Mouse (Mus musculus): ENCODE results near the gene Farsb. TPM values are rescaled to one million over a fixed set of nuclear protein-coding genes. Genes with fewer than 3 reads are reported as not detected.
A peak's percentile ranks its signal among the peaks of the same experiment; 100 is the strongest.

Gene Farsb
- polyA plus RNA-seq, 1 experiment from 2014 or later = 100 TPM

DNA sequence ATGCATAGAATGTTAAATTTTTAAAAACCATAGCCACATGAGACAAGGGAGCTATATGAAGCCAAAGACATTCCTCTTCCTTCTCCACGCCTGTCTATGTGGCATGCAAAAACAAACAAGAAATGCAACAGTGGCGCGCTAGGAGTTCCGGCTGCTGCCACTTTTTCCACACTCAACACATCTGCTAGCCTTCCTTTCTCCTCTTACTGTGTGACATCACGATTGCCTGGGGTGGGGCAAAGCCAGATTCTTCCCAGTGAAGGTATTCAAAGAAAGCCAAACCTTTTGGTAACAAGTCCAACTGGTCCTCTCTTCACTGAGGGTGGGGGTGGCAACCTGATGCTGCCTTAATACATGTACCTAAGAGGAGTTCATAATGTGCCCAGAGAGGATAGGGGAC, 66.9 kb downstream of the Farsb start:
- H3K9ac ChIP-seq = no peak overlapping the region
- no peak for ATAC-seq (ENCODE audit: insufficient number of reproducible peaks, low FRiP score)
- no peak overlapping the region for H3K27ac ChIP-seq (ENCODE audit: poor library complexity, severe bottlenecking)
- no peak overlapping the region for H3K4me2 ChIP-seq
- peaks cover 34% of the 10 kb centered on the region for H3K4me1 ChIP-seq (replicated peaks)
- H3K36me3 ChIP-seq = peaks cover 22% of the 10 kb centered on the region
- H3K27me3 ChIP-seq (replicated peaks) = no peaks in the 10 kb centered on the region
- 90% methylated on average over 5 of the region's 5 CpGs for WGBS
- no peaks in the 10 kb centered on the region for H3K9me3 ChIP-seq (replicated peaks)
- H3K4me3 ChIP-seq = no peak overlapping the region

- ATAC-seq (ENCODE audit: insufficient number of reproducible peaks, low FRiP score) = no peak
- no peaks in the 10 kb centered on the region for H3K27me3 ChIP-seq (replicated peaks)
- no peaks in the 10 kb centered on the region for H3K9me3 ChIP-seq (replicated peaks)
- 90% methylated on average over 6 of the region's 6 CpGs for WGBS
- H3K4me1 ChIP-seq (replicated peaks) = peaks cover 21% of the 10 kb centered on the region
- no peak overlapping the region for H3K4me3 ChIP-seq
- no peak overlapping the region for H3K4me2 ChIP-seq
- peaks cover 22% of the 10 kb centered on the region for H3K36me3 ChIP-seq
- no peak overlapping the region for H3K9ac ChIP-seq
- no peak overlapping the region for H3K27ac ChIP-seq (ENCODE audit: poor library complexity, severe bottlenecking)
These were observed 68.4 kb downstream of the Farsb start for GRCm38 (mm10) chr1:78420271-78420670.

DNA sequence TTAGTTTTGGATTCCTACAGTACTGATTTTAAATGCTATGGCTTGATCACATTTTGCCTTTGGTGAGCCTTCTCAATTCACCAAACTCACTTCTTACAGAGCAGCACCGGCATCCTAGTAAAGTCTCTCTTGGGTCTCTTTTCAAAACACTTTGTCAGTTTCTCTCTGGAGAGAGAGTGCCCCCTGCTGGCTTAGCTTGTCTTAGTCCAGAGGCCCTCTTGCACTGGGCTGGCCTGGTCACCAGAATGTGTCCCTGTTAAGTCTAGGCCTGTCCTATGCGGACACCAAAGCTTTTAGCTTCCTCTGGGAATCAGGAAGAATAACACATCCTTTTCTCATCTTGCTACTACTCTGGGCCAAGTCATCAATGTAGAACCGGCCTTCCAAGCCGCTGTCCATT, 69.1 kb downstream of the Farsb start:
- Histone ChIP-seq H3K4me3 (no peak overlapping the region), H3K9ac (no peak overlapping the region), H3K9me3 (replicated peaks) (no peaks in the 10 kb centered on the region), H3K4me2 (no peak overlapping the region), H3K4me1 (replicated peaks) (peaks cover 16% of the 10 kb centered on the region), H3K36me3 (peaks cover 19% of the 10 kb centered on the region), H3K27ac (ENCODE audit: poor library complexity, severe bottlenecking) (no peak overlapping the region), H3K27me3 (replicated peaks) (no peaks in the 10 kb centered on the region)
- ATAC-seq (ENCODE audit: insufficient number of reproducible peaks, low FRiP score) = no peak
- 50% methylated on average over 4 of the region's 4 CpGs for WGBS

DNA sequence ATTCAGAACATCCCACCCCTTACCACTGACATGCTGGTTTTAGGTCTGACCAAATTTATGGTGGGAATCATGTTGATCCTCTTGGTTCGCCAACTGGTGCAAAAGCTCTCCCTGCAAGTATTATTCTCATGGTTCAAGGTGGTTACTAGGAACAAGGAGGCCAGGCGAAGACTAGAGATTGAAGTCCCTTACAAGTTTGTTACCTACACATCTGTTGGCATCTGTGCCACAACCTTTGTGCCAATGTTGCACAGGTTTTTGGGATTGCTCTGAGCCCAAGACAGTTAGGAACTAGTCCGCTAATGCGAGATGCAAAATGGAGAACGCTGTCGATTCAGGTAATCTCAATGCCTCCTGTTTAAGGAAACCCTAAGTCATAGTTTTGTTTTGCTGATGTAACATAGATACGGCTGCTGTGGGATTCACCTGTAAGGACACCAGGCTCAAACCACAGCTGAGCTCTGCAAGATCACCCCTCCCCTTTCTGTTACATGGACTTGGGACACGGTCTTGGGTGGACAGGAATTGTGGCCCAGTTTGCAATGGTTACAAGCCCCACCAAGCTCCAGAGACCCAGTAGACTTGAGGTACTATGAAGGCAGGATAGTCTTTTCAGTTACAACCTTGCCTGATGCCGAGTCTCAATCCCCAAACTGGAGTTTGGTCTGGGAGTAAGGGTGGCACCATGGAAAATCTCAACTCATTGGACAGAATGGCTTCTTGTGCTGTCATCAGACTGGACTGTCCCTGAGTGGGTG, 71.4 kb downstream of the Farsb start:
- H3K9ac ChIP-seq = no peak overlapping the region
- ATAC-seq (ENCODE audit: insufficient number of reproducible peaks, low FRiP score) = no peak
- 94% methylated on average over 9 of the region's 9 CpGs for WGBS
- no peak overlapping the region for H3K4me3 ChIP-seq
- peaks cover 11% of the 10 kb centered on the region for H3K36me3 ChIP-seq
- H3K27me3 ChIP-seq (replicated peaks) = no peaks in the 10 kb centered on the region
- no peak overlapping the region for H3K27ac ChIP-seq (ENCODE audit: poor library complexity, severe bottlenecking)
- no peaks in the 10 kb centered on the region; the same call in 1 of the 2 replicates for H3K4me1 ChIP-seq (replicated peaks)
- no peak overlapping the region for H3K4me2 ChIP-seq
- H3K9me3 ChIP-seq (replicated peaks) = no peaks in the 10 kb centered on the region

DNA sequence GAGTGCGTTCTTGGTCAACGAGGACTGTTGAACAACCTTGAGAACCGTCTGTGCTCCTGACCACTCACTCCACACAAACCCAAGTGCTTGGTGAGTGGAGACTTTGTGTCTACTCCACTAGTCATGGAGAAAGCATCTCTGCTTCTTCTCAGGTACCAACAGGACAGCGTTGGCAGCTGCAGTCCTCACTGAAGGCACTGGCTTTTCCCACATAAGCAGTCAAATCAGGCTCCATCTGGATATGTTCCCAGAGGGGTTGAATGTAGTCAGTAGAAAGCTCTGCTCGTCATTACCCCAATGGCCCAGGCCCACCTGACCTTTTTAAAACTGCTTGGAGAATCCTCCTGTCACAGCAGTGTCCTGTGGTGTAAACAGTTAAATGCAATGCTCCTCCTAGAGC, 74.3 kb downstream of the Farsb start:
- H3K9ac ChIP-seq = no peak overlapping the region
- H3K27me3 ChIP-seq (replicated peaks) = no peaks in the 10 kb centered on the region
- WGBS = 78% methylated on average over 5 of the region's 5 CpGs
- no peak overlapping the region for H3K27ac ChIP-seq (ENCODE audit: poor library complexity, severe bottlenecking)
- H3K4me2 ChIP-seq = no peak overlapping the region
- ATAC-seq (ENCODE audit: insufficient number of reproducible peaks, low FRiP score) = no peak
- H3K4me1 ChIP-seq (replicated peaks) = no peaks in the 10 kb centered on the region; the same call in 1 of the 2 replicates
- H3K36me3 ChIP-seq = no peaks in the 10 kb centered on the region
- H3K4me3 ChIP-seq = no peak overlapping the region
- H3K9me3 ChIP-seq (replicated peaks) = no peaks in the 10 kb centered on the region

DNA sequence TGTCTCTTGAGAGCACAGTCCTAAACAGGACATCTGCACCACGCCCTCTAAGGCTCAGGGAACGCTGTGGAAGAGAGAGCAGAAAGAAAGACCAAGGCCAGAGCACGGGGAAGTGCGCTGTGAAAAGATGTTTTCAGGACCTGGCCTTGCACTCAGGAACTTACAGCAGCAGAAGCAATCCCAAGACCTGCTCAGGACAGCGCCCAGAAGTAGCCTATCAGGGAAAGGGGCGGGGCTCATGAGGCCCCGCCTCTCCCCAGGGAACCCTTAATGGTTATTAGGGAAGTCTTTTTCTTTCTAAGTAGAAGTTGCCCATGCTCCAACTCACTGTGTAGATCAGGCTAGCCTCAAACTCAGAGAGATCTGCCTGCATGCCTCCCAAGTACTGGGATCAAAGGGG, 76.0 kb downstream of the Farsb start:
- Histone ChIP-seq H3K4me3 (no peak overlapping the region), H3K9ac (no peak overlapping the region), H3K4me2 (no peak overlapping the region), H3K36me3 (no peaks in the 10 kb centered on the region), H3K4me1 (replicated peaks) (no peaks in the 10 kb centered on the region; the same call in 1 of the 2 replicates), H3K27ac (ENCODE audit: poor library complexity, severe bottlenecking) (no peak overlapping the region), H3K9me3 (replicated peaks) (no peaks in the 10 kb centered on the region), H3K27me3 (replicated peaks) (0 out of 2 replicates have a peak, but pooled peaks cover 3% of the 10 kb centered on the region)
- WGBS = 12% methylated on average over 7 of the region's 7 CpGs
- no peak for ATAC-seq (ENCODE audit: insufficient number of reproducible peaks, low FRiP score)

DNA sequence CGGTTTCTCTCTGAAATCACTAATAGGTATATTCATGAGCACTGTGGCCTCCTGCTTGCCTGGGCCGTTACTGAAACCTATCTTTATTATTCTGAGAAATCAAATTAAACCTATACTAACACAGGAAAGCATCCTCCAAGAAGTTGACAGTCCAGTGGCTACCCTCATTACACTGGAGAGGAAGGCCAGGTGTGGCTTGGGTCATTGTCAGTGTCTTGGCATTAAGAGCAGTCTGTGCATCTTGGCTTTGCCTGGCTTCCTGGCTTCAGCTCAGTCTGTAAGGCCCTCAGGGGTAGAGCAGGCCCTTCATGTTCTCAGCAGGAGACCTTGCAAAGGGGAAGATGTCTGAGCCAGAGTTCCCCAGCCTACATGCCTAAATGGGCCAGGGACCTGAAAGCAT, 79.3 kb downstream of the Farsb start:
- H3K9me3 ChIP-seq (replicated peaks) = no peaks in the 10 kb centered on the region
- no peaks in the 10 kb centered on the region; the same call in 1 of the 2 replicates for H3K4me1 ChIP-seq (replicated peaks)
- H3K27ac ChIP-seq (ENCODE audit: poor library complexity, severe bottlenecking) = no peak overlapping the region
- H3K36me3 ChIP-seq = no peaks in the 10 kb centered on the region
- 0 out of 2 replicates have a peak, but pooled peaks cover 3% of the 10 kb centered on the region for H3K27me3 ChIP-seq (replicated peaks)
- 83% methylated on average over 2 of the region's 2 CpGs for WGBS
- no peak overlapping the region for H3K4me2 ChIP-seq
- H3K4me3 ChIP-seq = no peak overlapping the region
- no peak overlapping the region for H3K9ac ChIP-seq
- no peak for ATAC-seq (ENCODE audit: insufficient number of reproducible peaks, low FRiP score)

GRCm38 (mm10) chr1:78401413-78401812, 87.3 kb downstream of the Farsb start:
- no peak overlapping the region for H3K4me2 ChIP-seq
- peaks cover 7% of the 10 kb centered on the region for H3K4me1 ChIP-seq (replicated peaks)
- no peak overlapping the region for H3K4me3 ChIP-seq
- H3K27ac ChIP-seq (ENCODE audit: poor library complexity, severe bottlenecking) = no peak overlapping the region
- WGBS = 90% methylated on average over 4 of the region's 4 CpGs
- H3K9me3 ChIP-seq (replicated peaks) = no peaks in the 10 kb centered on the region
- H3K9ac ChIP-seq = no peak overlapping the region
- no peaks in the 10 kb centered on the region for H3K36me3 ChIP-seq
- ATAC-seq (ENCODE audit: insufficient number of reproducible peaks, low FRiP score) = no peak
- no peaks in the 10 kb centered on the region for H3K27me3 ChIP-seq (replicated peaks)

DNA sequence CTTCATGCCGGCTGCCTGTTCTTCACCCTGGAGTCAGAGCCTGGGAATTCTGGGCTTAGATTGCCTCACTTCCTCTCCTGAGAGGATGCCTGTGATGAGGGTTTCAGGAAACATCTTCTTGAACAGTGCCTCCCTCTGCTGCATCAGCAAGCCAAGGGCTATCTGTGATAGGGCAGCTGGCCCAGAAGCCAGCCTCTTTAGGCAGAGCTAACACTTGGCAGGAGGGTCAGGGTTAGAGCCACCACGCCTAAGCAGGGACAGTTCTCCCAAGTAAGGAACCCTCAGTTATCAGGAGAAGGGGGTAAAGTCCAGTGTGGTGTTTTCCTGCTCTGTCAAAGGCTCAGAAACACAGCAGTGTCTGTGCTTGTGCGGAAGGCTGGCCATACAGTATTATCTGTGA, 88.9 kb downstream of the Farsb start:
- Histone ChIP-seq H3K4me1 (replicated peaks) (peaks cover 10% of the 10 kb centered on the region), H3K27ac (ENCODE audit: poor library complexity, severe bottlenecking) (no peak overlapping the region), H3K4me3 (no peak overlapping the region), H3K36me3 (no peaks in the 10 kb centered on the region), H3K4me2 (no peak overlapping the region), H3K27me3 (replicated peaks) (no peaks in the 10 kb centered on the region), H3K9ac (no peak overlapping the region), H3K9me3 (replicated peaks) (no peaks in the 10 kb centered on the region)
- no peak for ATAC-seq (ENCODE audit: insufficient number of reproducible peaks, low FRiP score)
- WGBS = 53% methylated on average over 3 of the region's 3 CpGs

DNA sequence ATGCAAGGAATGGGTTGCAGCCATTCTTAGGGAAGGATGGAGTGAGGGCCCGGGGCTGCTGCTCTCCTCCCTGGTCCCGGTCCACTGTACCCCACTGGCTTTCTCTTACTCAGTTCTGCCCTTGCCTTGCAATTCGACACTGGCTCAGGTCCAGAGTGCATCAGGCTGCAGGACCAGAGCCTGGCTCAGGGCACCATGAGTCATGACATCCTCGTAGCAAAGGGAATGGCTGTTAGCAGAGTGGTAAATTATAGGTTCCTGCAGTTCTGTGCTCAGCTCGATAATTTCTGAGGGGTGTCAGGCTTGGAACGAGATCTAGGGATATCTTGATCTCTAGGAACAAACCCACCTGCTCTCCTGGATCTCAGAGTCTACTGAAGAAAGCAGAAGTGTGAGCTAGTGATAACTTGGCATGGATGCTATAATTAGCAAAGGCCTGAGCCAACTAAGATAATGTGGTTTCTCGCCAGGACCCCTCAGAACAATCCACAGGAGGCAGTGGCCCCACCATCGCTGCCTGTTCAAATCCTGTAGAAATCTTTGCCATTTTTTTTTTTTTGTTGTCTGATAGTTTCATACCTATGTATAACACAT, 92.3 kb downstream of the Farsb start:
- H3K9me3 ChIP-seq (replicated peaks) = no peaks in the 10 kb centered on the region
- H3K27me3 ChIP-seq (replicated peaks) = no peaks in the 10 kb centered on the region
- H3K36me3 ChIP-seq = no peaks in the 10 kb centered on the region
- no peak for ATAC-seq (ENCODE audit: insufficient number of reproducible peaks, low FRiP score)
- H3K27ac ChIP-seq (ENCODE audit: poor library complexity, severe bottlenecking) = no peak overlapping the region
- no peak overlapping the region for H3K9ac ChIP-seq
- H3K4me1 ChIP-seq (replicated peaks) = peaks cover 10% of the 10 kb centered on the region
- no peak overlapping the region for H3K4me3 ChIP-seq
- WGBS = 30% methylated on average over 8 of the region's 8 CpGs
- peak overlapping the region; percentile 6; the same call in 1 of the 2 replicates for H3K4me2 ChIP-seq

DNA sequence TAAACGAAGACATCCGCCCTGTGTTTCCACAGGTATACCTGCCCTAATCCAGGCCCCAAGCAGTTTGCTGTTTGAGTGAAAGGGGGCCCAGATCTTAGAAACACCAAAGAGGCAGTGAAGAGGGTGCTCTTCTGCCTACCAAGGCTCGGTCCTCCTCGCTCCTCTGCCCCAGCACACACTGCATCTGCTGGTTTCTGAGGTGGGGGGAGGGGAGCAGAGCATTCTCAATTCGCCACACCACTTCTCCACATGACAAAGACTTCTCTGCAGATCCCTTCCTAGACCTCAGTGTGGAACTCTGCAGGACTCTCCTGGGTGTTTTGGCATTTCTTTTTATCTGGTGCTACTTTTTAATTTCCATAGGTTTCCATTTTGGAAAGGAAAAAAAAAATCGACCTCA, 93.0 kb downstream of the Farsb start:
- Histone ChIP-seq H3K36me3 (no peaks in the 10 kb centered on the region), H3K9ac (no peak overlapping the region), H3K4me2 (no peak overlapping the region), H3K4me3 (no peak overlapping the region), H3K4me1 (replicated peaks) (peaks cover 10% of the 10 kb centered on the region), H3K27me3 (replicated peaks) (no peaks in the 10 kb centered on the region), H3K9me3 (replicated peaks) (no peaks in the 10 kb centered on the region), H3K27ac (ENCODE audit: poor library complexity, severe bottlenecking) (no peak overlapping the region)
- ATAC-seq (ENCODE audit: insufficient number of reproducible peaks, low FRiP score) = no peak
- 48% methylated on average over 6 of the region's 6 CpGs for WGBS
